Mouse (Mus musculus): ENCODE measurements at regions not wholly inside any gene's neighbourhood (a gene's known extent, or its start where the extent isn't known, plus 50 kb on each side); places are given as distances from the start of the nearest gene placed in this dataset.

DNA sequence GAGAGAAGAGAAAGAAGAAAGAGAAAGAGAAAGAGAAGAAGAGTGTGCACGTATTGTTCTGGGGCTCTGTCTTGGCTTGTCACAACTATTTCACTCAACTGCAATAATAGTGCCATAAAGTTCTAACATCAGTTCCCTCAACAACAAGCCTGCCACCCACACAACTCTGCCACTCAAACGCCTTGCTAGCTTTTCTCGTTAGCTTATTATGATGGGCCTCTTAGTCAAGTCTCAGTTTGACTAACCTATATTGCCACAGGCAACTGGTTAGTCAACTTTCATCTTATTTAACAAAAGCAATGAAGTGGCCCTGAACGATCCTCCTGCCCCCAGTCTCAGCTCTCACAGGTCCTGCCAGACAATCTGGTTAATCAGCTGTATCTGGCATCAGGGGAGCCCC, 521.0 kb upstream of the 4930412O13Rik start:
- no peaks in the 10 kb centered on the region for H3K4me1 ChIP-seq (ENCODE audit: control insufficient read depth, insufficient read depth, low read length)
- H3K4me3 ChIP-seq (ENCODE audit: low read depth, low read length), result no peak overlapping the region
- H3K9me3 ChIP-seq (ENCODE audit: control insufficient read depth, low read depth, low read length), result no peaks in the 10 kb centered on the region
- H3K27me3 ChIP-seq (ENCODE audit: control insufficient read depth, insufficient read depth, low read length), result no peaks in the 10 kb centered on the region
- H3K9ac ChIP-seq (replicated peaks; ENCODE audit: low read depth, low read length), result no peak overlapping the region
- no peak overlapping the region for H3K27ac ChIP-seq (ENCODE audit: low read length)
- WGBS, result 70% methylated on average over 4 of the region's 4 CpGs
- ATAC-seq (ENCODE audit: insufficient number of reproducible peaks, insufficient read depth, low FRiP score, low read depth), result no peak
- H3K36me3 ChIP-seq (ENCODE audit: control insufficient read depth, insufficient read depth, low read length), result no peaks in the 10 kb centered on the region
- H3K4me2 ChIP-seq (replicated peaks; ENCODE audit: low read depth, low read length), result no peak overlapping the region

DNA sequence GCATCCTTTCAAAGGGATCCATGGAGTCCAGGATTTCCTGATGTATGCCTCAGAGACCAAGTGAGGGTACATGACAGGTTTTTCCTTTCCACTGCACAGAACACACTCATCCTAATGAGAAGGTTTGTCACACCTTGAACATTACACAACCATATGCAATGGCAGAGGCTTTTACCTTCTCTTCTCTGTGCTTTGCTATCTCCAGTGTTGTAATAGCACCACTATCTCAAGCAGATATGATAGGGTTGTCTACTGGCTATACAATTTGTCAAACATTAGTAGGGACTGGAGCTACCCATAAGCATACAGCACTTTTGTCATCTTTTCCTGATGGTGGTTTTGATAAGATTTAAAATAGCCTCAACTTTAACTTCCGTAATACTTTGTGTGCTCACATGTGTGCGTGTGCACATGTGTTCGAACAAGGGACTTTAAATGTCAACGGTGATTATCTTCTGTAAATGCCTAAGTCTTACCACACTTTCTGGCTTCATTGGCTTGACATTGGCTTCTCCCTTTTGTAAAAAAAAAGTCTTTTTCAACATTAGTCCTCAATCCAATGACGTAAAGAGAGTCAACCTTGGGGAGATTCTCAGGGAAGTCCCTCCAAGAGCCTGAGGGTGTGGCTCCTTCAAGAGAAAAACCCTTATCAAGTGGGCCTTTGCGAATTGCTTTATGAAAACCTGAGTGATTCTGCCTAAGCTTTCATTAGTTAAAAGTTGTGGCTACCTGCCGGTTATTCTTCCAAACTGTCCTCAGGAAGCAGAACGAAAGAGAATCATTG, 513.1 kb upstream of the 4930412O13Rik start:
- Histone ChIP-seq H3K27ac (ENCODE audit: low read length) (no peak overlapping the region), H3K4me2 (replicated peaks; ENCODE audit: low read depth, low read length) (no peak overlapping the region), H3K4me3 (ENCODE audit: low read depth, low read length) (no peak overlapping the region), H3K27me3 (ENCODE audit: control insufficient read depth, insufficient read depth, low read length) (no peaks in the 10 kb centered on the region), H3K4me1 (ENCODE audit: control insufficient read depth, insufficient read depth, low read length) (no peaks in the 10 kb centered on the region), H3K9me3 (ENCODE audit: control insufficient read depth, low read depth, low read length) (no peaks in the 10 kb centered on the region), H3K36me3 (ENCODE audit: control insufficient read depth, insufficient read depth, low read length) (no peaks in the 10 kb centered on the region), H3K9ac (replicated peaks; ENCODE audit: low read depth, low read length) (no peak overlapping the region)
- WGBS, result 87% methylated on average over 8 of the region's 8 CpGs
- ATAC-seq (ENCODE audit: insufficient number of reproducible peaks, insufficient read depth, low FRiP score, low read depth), result no peak

DNA sequence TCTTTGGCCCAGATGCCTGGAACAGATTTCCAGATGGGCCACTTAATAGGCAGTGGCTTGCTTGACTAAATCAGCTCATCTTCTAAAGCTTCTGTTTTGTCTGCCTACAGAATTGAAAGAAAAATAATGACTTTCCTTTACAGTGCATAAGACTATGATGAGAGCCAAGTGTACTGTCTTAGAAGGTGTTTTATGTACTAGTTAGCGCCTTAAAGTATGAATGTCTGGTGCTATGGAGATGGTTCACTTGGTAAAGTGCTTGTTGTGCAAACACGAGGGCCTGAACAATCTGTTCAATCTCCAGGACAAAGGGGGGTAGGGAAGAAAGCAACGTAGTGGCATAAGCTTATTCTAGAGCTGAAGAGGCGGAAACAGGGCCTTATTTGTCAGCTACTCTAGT, 511.5 kb upstream of the 4930412O13Rik start:
- WGBS, result 61% methylated on average over 4 of the region's 4 CpGs
- no peaks in the 10 kb centered on the region for H3K36me3 ChIP-seq (ENCODE audit: control insufficient read depth, insufficient read depth, low read length)
- no peaks in the 10 kb centered on the region for H3K27me3 ChIP-seq (ENCODE audit: control insufficient read depth, insufficient read depth, low read length)
- no peaks in the 10 kb centered on the region for H3K4me1 ChIP-seq (ENCODE audit: control insufficient read depth, insufficient read depth, low read length)
- no peaks in the 10 kb centered on the region for H3K9me3 ChIP-seq (ENCODE audit: control insufficient read depth, low read depth, low read length)
- H3K4me3 ChIP-seq (ENCODE audit: low read depth, low read length), result no peak overlapping the region
- H3K9ac ChIP-seq (replicated peaks; ENCODE audit: low read depth, low read length), result no peak overlapping the region
- no peak overlapping the region for H3K27ac ChIP-seq (ENCODE audit: low read length)
- H3K4me2 ChIP-seq (replicated peaks; ENCODE audit: low read depth, low read length), result no peak overlapping the region
- ATAC-seq (ENCODE audit: insufficient number of reproducible peaks, insufficient read depth, low FRiP score, low read depth), result no peak

DNA sequence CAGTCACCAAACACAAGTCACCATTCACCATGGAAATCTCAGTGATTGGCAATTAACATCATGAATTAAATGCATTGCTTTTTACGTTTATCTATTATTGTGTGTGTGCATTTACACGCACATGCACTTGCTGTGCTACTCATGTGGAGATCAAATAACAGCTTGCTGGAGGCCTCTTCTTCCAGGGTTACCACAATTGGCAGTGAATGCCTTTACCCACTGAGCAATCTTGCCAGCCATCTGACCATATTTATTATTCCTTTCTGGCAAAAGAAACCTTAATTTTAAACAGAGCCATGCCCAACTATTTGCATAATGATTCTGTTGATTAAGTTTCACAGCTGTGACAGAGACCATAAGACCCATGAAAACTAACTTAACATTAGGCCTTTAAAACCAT, 494.5 kb upstream of the 4930412O13Rik start:
- Histone ChIP-seq H3K27me3 (ENCODE audit: control insufficient read depth, insufficient read depth, low read length) (no peaks in the 10 kb centered on the region), H3K9me3 (ENCODE audit: control insufficient read depth, low read depth, low read length) (no peaks in the 10 kb centered on the region), H3K27ac (ENCODE audit: low read length) (no peak overlapping the region), H3K4me3 (ENCODE audit: low read depth, low read length) (no peak overlapping the region), H3K4me2 (replicated peaks; ENCODE audit: low read depth, low read length) (no peak overlapping the region), H3K4me1 (ENCODE audit: control insufficient read depth, insufficient read depth, low read length) (no peaks in the 10 kb centered on the region), H3K36me3 (ENCODE audit: control insufficient read depth, insufficient read depth, low read length) (no peaks in the 10 kb centered on the region), H3K9ac (replicated peaks; ENCODE audit: low read depth, low read length) (no peak overlapping the region)
- 79% methylated on average over 2 of the region's 2 CpGs for WGBS
- no peak for ATAC-seq (ENCODE audit: insufficient number of reproducible peaks, insufficient read depth, low FRiP score, low read depth)

DNA sequence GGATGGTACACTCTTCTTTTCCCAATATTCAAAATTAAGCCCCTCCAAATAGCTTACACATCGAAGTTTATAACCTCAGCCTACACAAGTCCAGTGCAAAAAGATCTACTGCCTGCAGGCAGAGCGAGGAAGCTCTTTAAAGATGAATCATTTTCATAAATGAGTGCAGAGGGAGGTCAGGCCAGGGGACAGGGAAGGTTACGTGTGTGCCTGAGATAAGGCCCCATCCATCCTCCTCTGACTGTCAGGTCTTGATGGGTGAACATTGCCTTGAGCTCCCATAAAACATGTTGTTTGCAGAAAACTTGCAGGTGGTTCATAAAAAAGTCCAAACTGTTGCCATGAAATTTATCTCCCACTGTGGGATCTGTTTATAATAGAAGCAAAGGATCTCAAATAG, 493.0 kb upstream of the 4930412O13Rik start:
- H3K27me3 ChIP-seq (ENCODE audit: control insufficient read depth, insufficient read depth, low read length), result no peaks in the 10 kb centered on the region
- no peaks in the 10 kb centered on the region for H3K36me3 ChIP-seq (ENCODE audit: control insufficient read depth, insufficient read depth, low read length)
- H3K4me2 ChIP-seq (replicated peaks; ENCODE audit: low read depth, low read length), result no peak overlapping the region
- WGBS, result 24% methylated on average over 3 of the region's 3 CpGs
- no peaks in the 10 kb centered on the region for H3K9me3 ChIP-seq (ENCODE audit: control insufficient read depth, low read depth, low read length)
- no peak overlapping the region for H3K9ac ChIP-seq (replicated peaks; ENCODE audit: low read depth, low read length)
- H3K4me3 ChIP-seq (ENCODE audit: low read depth, low read length), result no peak overlapping the region
- no peaks in the 10 kb centered on the region for H3K4me1 ChIP-seq (ENCODE audit: control insufficient read depth, insufficient read depth, low read length)
- H3K27ac ChIP-seq (ENCODE audit: low read length), result no peak overlapping the region
- ATAC-seq (ENCODE audit: insufficient number of reproducible peaks, insufficient read depth, low FRiP score, low read depth), result no peak

DNA sequence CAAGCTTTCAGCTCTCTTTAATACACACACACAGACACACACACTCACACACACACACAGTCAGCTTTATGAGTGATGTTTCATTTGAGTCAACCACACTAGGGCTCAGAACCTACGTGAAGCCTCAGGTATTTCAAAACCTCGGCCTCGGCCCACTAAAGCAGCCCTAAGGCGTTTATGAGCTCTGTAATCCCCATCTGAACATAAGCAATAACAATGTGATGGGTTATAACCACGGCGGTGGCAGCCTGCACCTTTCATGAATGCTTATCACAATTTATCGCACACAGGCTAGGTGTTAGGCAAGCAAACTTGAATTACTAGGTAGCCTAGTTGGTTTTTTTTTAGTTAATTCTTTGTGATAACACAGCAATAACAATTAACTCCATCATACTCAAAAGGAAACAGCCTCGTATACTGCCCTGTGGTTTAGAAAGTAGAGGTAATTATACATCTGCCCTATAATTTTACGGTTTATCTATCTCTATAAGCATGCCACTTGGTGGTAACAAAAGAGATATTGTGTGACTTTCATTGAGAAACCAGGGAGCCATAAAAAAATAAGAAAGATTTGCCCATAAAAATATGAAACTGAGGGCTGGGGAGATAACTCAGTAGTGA, 485.6 kb upstream of the 4930412O13Rik start:
- no peaks in the 10 kb centered on the region for H3K36me3 ChIP-seq (ENCODE audit: control insufficient read depth, insufficient read depth, low read length)
- WGBS, result 62% methylated on average over 9 of the region's 9 CpGs
- no peaks in the 10 kb centered on the region for H3K27me3 ChIP-seq (ENCODE audit: control insufficient read depth, insufficient read depth, low read length)
- no peak overlapping the region for H3K4me2 ChIP-seq (replicated peaks; ENCODE audit: low read depth, low read length)
- H3K4me1 ChIP-seq (ENCODE audit: control insufficient read depth, insufficient read depth, low read length), result no peaks in the 10 kb centered on the region
- no peak overlapping the region for H3K9ac ChIP-seq (replicated peaks; ENCODE audit: low read depth, low read length)
- H3K9me3 ChIP-seq (ENCODE audit: control insufficient read depth, low read depth, low read length), result no peaks in the 10 kb centered on the region
- no peak overlapping the region for H3K27ac ChIP-seq (ENCODE audit: low read length)
- H3K4me3 ChIP-seq (ENCODE audit: low read depth, low read length), result no peak overlapping the region
- no peak for ATAC-seq (ENCODE audit: insufficient number of reproducible peaks, insufficient read depth, low FRiP score, low read depth)

DNA sequence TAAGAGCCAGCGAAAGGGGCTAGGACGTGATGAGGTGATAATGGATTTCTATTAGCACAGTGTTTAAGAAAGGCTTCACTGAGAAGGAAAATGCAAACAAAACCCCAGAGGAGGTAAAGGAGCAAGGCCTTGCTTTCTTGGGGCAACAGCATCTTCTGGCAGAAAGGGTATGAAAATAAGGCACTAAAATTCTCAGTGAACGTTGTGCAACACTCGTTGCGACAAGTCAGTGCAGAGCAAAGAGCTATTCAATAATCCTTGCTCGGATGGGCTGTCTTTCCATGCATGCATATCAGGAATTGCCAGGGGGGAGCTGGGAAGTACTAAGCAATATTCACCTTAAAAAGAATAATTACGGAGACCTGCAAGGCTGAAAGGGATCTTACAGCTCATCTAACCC, 479.6 kb upstream of the 4930412O13Rik start:
- no peaks in the 10 kb centered on the region for H3K27me3 ChIP-seq (ENCODE audit: control insufficient read depth, insufficient read depth, low read length)
- no peak overlapping the region for H3K4me3 ChIP-seq (ENCODE audit: low read depth, low read length)
- H3K9me3 ChIP-seq (ENCODE audit: control insufficient read depth, low read depth, low read length), result no peaks in the 10 kb centered on the region
- no peak overlapping the region for H3K4me2 ChIP-seq (replicated peaks; ENCODE audit: low read depth, low read length)
- H3K4me1 ChIP-seq (ENCODE audit: control insufficient read depth, insufficient read depth, low read length), result no peaks in the 10 kb centered on the region
- H3K36me3 ChIP-seq (ENCODE audit: control insufficient read depth, insufficient read depth, low read length), result no peaks in the 10 kb centered on the region
- no peak overlapping the region for H3K27ac ChIP-seq (ENCODE audit: low read length)
- 70% methylated on average over 7 of the region's 7 CpGs for WGBS
- no peak overlapping the region for H3K9ac ChIP-seq (replicated peaks; ENCODE audit: low read depth, low read length)
- no peak for ATAC-seq (ENCODE audit: insufficient number of reproducible peaks, insufficient read depth, low FRiP score, low read depth)

DNA sequence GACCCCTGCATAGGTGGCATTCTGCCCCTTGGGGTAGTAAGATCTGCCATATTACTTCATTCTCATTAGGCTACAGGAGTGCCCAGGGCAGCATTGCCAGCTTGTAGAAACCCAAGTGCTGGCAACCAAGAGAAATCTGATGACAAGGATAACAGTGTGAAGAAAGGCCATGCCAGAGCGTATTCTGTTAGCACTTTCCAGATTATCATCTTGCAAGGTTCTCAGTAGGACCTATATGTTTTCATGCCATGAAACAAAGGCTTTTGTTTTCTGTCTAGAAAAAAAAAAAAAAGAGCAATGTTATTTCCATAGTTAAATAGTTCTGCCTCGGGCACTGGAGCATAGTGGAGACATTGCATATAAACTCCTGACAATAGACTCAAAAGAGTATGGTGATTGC, 478.8 kb upstream of the 4930412O13Rik start:
- 85% methylated on average over 2 of the region's 2 CpGs for WGBS
- no peak overlapping the region for H3K27ac ChIP-seq (ENCODE audit: low read length)
- H3K9ac ChIP-seq (replicated peaks; ENCODE audit: low read depth, low read length), result no peak overlapping the region
- no peak overlapping the region for H3K4me2 ChIP-seq (replicated peaks; ENCODE audit: low read depth, low read length)
- no peaks in the 10 kb centered on the region for H3K27me3 ChIP-seq (ENCODE audit: control insufficient read depth, insufficient read depth, low read length)
- H3K4me3 ChIP-seq (ENCODE audit: low read depth, low read length), result no peak overlapping the region
- no peaks in the 10 kb centered on the region for H3K9me3 ChIP-seq (ENCODE audit: control insufficient read depth, low read depth, low read length)
- no peak for ATAC-seq (ENCODE audit: insufficient number of reproducible peaks, insufficient read depth, low FRiP score, low read depth)
- H3K4me1 ChIP-seq (ENCODE audit: control insufficient read depth, insufficient read depth, low read length), result no peaks in the 10 kb centered on the region
- H3K36me3 ChIP-seq (ENCODE audit: control insufficient read depth, insufficient read depth, low read length), result no peaks in the 10 kb centered on the region
